Mouse (Mus musculus) CD4-positive, CD25-positive, alpha-beta regulatory T cell, adult 4 months (primary cell): ENCODE data around the gene Gpat3. TPM values are rescaled to one million over a fixed set of nuclear protein-coding genes. Genes with fewer than 3 reads are reported as not detected.

Experiments used
- ATAC-seq: one replicate; pipeline ENCODE4 v1.8.0; 2017
- polyA plus RNA-seq, 2 experiments: library from polyadenylated mRNA; unstranded; fragments of 100-300 nt; shearing (Covaris generic); gene quantifications; one replicate each; pipeline ENCODE4 v1.2.1; 2017

The Gpat3 gene
- polyA plus RNA-seq, 2 experiments from 2014 or later: 0.48 to 1.1 TPM

DNA sequence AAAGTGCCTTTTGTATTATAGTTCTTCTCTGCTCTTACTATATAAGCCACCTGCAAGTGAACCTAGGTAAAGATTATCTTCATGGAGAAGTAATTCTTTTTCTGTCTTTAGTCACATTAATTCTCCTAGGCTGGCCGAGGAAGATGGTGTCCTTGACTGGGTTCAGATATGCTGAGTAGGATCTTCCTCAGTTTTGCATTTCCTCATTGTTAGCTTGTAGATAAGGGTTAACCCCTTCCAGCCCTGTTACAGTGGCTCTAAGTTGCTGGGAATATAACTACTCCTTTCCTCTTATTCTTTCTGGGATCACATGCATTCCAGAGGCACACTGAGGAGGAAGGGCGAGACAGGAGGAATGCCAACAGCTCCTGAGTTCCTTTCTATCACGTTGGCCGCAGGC is 15.6 kb downstream of the Gpat3 start:
- no peak for ATAC-seq

GRCm38 (mm10) chr5:100861811-100862210 is 16.3 kb downstream of the Gpat3 start:
- no peak for ATAC-seq

GRCm38 (mm10) chr5:100863091-100863490 is 17.6 kb downstream of the Gpat3 start:
- ATAC-seq: no peak

DNA sequence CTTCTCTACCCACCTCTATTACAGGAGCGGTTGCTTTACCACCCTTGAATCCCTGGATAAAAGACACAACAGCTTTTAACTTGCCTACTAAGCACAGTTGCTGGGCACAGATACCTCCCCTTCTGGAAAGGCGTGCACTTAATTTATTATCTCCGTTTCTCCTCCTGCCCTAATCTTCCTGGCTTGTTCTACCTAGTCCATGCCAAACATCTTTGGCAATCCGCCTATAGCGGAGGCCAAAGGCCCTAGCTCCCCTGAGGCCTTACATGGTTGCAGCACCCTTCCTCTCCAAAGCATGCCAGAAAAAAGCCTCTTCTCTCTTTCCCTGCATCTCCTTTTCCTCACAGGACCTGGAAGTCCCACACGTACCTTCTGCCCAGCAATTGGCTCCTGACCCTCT is 18.9 kb downstream of the Gpat3 start:
- no peak for ATAC-seq

GRCm38 (mm10) chr5:100866183-100866582 is 20.7 kb downstream of the Gpat3 start:
- ATAC-seq: no peak

GRCm38 (mm10) chr5:100869197-100869895 is 23.8 kb downstream of the Gpat3 start:
- ATAC-seq: no peak

DNA sequence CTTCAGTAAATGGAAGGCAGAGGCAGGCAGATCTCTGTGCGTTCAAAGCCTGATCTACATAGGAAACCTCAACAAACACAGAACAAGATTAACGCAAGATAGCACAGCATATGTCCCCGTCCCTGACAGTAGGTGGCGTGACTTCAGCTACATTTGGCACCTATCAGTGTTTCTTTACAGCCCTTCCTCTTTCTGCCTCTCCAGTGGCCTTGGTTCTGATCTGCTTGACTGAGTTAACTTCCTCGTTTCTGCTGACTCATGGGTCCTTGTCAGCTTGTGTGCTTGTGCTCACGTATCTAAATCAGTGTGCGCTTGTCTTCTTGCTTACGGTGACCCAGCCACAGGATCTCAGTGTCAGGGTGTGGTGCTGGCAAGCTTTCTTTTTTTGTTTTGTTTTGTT is 26.5 kb downstream of the Gpat3 start:
- ATAC-seq: peak; percentile 61

DNA sequence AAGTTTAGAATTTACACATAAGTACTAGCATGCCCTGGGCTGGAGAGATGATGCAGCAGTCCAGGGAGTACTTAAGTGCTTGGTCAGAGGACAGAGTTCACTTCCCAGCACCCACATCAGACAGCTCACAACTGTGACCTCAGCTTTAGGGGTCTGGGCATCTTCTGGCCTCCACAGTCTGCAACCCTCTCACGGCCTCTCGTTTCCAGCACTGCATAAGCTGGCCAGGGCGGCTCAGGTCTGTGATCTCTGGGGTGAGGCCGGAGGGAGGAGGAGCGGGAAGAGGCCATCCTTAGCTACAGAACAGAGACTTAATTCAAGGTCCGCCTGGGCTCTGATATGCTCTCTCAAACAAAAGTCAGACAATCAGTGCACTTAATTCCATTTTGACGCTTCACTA is 29.2 kb downstream of the Gpat3 start:
- no peak for ATAC-seq

- ATAC-seq: no peak
These were observed 29.7 kb downstream of the Gpat3 start for GRCm38 (mm10) chr5:100875180-100875579.

DNA sequence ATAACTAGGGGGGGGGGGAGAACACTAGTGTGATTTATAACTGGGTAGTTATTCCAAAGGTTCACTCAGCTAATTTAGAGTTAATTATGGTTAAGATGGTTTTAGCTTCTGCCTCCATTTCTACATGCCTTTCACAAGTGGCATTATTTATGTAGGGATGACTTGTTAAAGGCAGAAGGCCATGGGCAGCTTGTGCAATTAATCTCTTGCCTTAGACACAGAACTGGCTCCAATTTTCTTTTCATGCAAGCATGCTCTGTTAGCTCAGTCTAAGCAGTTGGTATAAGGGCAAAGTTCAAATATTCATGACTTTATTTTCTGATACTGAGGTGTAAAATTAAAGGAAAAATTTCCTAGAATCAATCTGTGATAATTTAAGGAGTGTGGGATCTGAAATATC is 31.5 kb downstream of the Gpat3 start:
- no peak for ATAC-seq

- ATAC-seq: no peak
These were observed 39.7 kb downstream of the Gpat3 start for GRCm38 (mm10) chr5:100885216-100885615.

DNA sequence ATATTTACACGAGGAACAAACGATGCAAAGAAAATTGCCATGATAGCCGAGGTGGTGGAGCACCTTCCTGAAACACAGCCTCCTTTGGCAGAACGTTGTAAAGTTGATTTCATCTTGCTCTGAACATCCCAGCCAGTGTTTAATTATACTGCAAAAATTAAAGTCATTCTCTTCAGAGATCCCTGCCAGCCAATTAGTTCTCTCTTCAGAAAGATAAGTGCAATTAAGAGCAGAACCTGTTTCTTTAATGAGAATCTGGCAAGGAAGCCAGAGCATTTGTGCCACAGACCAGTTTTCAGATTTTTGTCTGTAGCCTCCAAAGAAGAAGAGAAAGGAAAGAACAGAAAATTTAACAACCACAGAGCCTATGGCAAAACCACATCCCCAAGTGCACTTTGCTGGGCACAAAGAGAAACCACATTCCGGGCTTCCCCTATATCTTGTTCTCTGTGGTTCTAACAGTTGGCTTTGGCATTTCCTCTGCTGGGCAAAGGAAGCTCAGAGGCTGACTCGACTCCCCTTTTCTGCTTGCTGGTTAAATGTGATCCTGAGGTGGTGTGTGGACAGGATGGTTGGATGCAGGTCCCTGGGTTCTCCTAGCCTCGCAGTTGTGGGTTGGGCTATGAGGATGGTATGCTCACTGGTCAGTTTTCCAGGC is 40.9 kb downstream of the Gpat3 start:
- ATAC-seq: no peak

DNA sequence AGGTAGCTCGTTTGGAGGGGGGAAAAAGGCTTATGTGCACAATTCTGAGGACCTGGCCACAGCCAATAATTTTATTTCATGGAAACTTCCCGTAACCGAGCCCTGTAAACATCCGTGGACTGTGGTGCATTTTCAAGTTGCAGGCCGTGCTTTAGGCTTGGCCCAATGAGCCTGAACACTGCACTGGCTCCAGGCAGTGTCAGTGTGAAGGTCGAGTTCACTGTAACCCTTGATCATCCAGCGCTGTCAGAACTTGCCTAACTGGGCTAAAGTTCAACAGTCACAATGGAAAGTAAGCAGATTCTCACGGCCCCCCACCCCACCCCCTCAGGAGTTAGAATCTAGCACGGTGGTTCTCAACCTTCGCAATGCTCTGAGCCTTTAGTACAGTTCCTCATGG is 50.7 kb downstream of the Gpat3 start:
- ATAC-seq: no peak

DNA sequence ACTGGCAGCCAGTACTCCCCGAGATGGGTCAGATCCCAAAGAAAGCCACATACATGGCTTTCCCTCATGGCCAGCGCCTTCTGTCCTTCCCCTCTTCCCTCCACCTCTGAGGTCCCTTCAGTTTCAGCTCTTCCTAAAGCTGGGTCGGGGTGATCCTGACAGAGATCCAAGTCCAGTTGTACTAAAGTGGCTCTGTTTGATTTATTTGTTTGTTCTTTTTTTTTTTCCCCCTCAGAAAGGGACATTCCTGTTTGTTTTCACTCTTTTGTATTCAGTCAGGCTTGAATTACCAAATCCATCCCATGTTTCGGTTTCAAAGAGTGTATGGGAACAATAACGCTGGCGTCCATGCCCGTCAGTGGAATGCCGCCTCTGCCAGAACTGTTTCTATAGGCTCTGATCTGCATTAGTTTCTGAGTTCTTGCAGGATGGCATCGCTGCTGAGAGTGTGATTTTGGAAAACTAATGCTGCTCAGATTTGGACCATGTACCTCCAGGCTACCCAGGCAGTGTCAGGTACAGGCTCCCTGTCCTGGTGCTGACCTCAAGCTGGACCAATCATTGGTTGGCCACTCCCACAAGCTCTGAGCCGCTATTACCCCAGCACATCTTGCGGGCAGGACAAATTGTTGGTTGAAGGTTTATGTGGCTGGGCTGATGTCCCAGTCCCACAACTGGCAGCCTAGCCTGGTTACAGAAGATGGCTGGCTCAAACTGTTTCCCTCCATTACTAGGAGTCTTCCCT is 54.4 kb downstream of the Gpat3 start:
- ATAC-seq: no peak

- no peak for ATAC-seq
These were observed 55.5 kb downstream of the Gpat3 start for GRCm38 (mm10) chr5:100901046-100901445.

- no peak for ATAC-seq
These were observed 63.0 kb downstream of the Gpat3 start for GRCm38 (mm10) chr5:100908478-100908877.

DNA sequence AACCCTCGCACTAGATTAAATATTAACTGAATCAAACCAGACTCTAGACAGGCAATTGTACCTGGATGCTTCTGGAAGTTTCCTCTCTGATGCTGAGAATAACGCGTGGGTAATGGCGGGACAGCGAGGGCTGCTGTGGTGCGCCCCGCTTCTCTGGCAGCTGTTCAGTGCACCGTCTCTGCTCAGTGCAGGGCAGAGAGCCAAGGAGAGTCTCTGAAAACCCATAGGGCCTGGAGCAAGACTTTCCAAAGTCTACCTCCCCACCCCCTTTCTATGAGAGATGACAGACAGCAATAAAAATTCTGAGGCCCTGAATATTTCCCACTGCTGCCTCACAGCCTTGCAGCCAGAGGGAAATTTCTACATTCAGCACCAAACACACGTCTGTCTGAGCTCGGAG is 63.4 kb downstream of the Gpat3 start:
- ATAC-seq: no peak

DNA sequence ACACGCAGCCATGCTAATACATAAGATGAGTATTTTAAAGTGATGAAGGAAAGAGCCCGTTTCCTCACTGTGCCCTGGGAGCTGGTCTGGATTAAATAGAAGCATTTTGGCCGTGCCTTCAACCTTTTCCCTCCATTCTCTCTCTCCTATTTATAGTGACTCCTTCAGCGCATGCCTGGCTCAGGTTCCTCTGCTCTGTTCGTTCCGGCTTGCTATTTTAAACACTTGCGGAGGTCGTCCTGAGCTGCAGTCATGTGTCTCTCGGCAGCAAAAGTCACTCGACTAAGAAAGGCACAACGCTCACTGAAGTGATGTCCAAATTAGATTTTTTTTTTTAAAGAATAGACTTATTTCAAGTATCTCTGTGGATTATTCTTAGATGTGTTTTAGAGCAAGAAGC is 64.2 kb downstream of the Gpat3 start:
- ATAC-seq: no peak

GRCm38 (mm10) chr5:100911502-100912097 is 66.1 kb downstream of the Gpat3 start:
- peak; percentile 23 for ATAC-seq

GRCm38 (mm10) chr5:100912366-100912765 is 66.9 kb downstream of the Gpat3 start:
- ATAC-seq: peak; percentile 84

DNA sequence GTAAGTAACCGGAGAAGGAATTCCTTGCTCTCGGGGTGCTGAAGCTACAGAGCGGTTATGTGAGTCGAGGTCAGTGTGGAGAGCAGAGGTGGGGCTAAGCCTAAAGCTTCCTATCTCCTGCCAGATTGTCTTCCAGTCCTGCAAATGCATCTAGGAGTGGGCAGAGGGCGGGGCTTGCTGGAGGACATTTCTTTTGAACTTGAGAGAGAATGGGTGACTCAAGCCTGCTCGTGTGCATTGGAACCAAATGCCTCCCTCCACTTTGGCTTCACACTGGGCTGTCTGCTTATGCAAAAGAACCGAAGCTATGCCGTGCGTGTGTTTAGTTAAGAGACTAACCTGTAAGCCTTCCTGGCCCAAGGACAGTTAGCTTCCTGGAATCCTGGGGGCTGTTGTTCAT is 67.8 kb downstream of the Gpat3 start:
- ATAC-seq: no peak

DNA sequence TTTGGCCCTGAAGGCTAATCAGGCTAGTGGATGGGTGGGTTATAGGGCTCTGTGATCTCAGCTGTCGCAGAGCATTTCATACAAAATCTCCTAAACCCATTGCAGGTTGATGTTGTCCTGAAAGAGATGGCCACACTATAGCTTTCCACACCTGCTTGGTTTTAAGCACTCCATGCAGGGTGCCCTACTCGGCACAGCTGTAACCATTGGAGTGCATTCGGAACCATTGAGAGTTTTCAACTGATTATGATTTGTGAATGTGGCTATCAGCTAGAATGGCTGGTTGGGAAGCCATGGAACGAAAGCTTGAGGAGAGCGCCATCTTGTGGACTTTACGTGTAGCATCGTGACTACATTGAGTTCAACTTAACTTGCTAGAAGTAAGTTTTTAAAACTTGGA is 69.5 kb downstream of the Gpat3 start:
- ATAC-seq: peak; percentile 42

DNA sequence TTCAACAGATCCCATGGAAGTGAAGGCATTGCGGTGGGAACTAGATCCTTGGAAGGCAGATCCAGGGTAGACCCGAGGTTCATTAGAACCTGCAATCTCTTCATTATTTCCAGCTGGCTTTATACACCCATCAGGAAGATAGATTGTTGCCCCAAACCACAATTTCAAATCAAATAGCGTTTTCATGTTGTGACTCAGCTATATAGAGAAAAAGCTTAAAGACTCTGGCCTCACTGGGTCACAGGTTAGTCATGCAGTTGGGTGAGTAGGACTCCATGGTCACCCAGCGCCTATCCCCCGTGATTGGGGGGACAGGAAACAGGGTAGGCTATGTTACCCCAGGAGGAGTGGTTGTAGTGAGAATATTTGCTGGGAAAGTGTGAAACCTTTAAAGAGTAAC is 69.9 kb downstream of the Gpat3 start:
- ATAC-seq: no peak
